Mouse (Mus musculus): ENCODE measurements around the gene Plce1. TPM values are rescaled to one million over a fixed set of nuclear protein-coding genes. Genes with fewer than 3 reads are reported as not detected.
"Not testable (repeated sequence)": the region's sequence is repeated elsewhere in the genome, so short reads cannot be mapped to it uniquely, and the experiment has no call there.

Gene Plce1
- polyA plus RNA-seq, 1 experiment from 2014 or later: 5.0 TPM

GRCm38 (mm10) chr19:38627075-38627768 is 146.3 kb downstream of the Plce1 start:
- no peak overlapping the region for H3K27ac ChIP-seq
- no peak for DNase-seq (ENCODE audit: low spot score)
- H3K4me1 ChIP-seq (replicated peaks): no peaks in the 10 kb centered on the region
- no peaks in the 10 kb centered on the region for H3K36me3 ChIP-seq
- 86% methylated on average over 9 of the region's 9 CpGs for WGBS
- H3K27me3 ChIP-seq (ENCODE audit: insufficient read depth, poor library complexity, severe bottlenecking): no peaks in the 10 kb centered on the region
- no peaks in the 10 kb centered on the region for H3K9me3 ChIP-seq
- H3K4me3 ChIP-seq: no peak overlapping the region

- Histone ChIP-seq H3K27me3 (ENCODE audit: insufficient read depth, poor library complexity, severe bottlenecking) (no peaks in the 10 kb centered on the region), H3K27ac (no peak overlapping the region), H3K36me3 (no peaks in the 10 kb centered on the region), H3K4me1 (replicated peaks) (no peaks in the 10 kb centered on the region), H3K9me3 (no peaks in the 10 kb centered on the region), H3K4me3 (no peak overlapping the region)
- WGBS: 79% methylated on average over 3 of the region's 3 CpGs
- DNase-seq (ENCODE audit: low spot score): no peak
These were observed 151.3 kb downstream of the Plce1 start for GRCm38 (mm10) chr19:38632251-38632650.

- H3K27ac ChIP-seq: no peak overlapping the region
- WGBS: 68% methylated on average over 5 of the region's 5 CpGs
- H3K27me3 ChIP-seq (ENCODE audit: insufficient read depth, poor library complexity, severe bottlenecking): no peaks in the 10 kb centered on the region
- H3K36me3 ChIP-seq: no peaks in the 10 kb centered on the region
- no peaks in the 10 kb centered on the region for H3K4me1 ChIP-seq (replicated peaks)
- DNase-seq (ENCODE audit: low spot score): no peak
- no peak overlapping the region for H3K4me3 ChIP-seq
- no peaks in the 10 kb centered on the region for H3K9me3 ChIP-seq
These were observed 152.4 kb downstream of the Plce1 start for GRCm38 (mm10) chr19:38633306-38633705.

DNA sequence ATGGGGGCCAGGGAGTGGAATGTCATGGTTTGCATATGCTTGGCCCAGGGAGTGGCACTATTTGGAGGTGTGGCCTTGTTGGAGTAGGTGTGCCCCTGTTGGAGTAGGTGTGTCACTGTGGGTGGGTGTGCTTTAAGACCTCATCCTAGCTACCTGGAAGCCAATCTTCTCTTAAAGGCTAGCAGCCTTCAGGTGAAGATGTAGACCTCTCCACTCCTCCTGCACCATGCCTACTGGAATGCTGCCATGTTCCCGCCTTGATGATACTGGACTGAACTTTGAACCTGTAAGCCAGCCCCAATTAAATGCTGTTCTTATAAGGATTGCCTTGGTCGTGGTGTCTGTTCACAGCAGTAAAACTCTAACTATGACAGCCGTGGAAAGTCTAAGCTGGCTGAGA is 158.1 kb downstream of the Plce1 start:
- no peak overlapping the region for H3K4me3 ChIP-seq
- H3K4me1 ChIP-seq (replicated peaks): no peaks in the 10 kb centered on the region
- no peaks in the 10 kb centered on the region for H3K9me3 ChIP-seq
- no peak overlapping the region for H3K27ac ChIP-seq
- 90% methylated on average over 3 of the region's 3 CpGs for WGBS
- DNase-seq (ENCODE audit: low spot score): no peak
- H3K27me3 ChIP-seq (ENCODE audit: insufficient read depth, poor library complexity, severe bottlenecking): no peaks in the 10 kb centered on the region
- H3K36me3 ChIP-seq: no peaks in the 10 kb centered on the region

DNA sequence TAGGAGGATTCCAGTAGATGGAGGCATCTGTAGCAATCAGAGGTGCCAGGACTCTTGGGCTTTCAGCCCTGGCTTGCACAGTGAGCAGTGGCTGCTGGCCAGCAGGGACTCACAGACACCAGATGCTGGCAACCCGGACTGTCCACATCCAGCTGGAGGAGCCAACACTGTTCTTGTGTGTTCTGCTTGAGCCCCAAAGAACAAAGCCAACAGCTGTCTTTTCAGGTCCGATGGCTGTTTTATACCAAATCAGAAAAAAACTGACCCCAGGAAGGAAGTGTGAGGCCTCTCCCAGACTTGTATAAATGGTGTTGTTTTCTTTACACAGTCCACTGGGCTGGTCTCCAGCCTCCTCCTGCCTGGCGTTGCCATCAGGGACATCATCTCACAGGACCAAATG is 158.9 kb downstream of the Plce1 start:
- no peak for DNase-seq (ENCODE audit: low spot score)

DNA sequence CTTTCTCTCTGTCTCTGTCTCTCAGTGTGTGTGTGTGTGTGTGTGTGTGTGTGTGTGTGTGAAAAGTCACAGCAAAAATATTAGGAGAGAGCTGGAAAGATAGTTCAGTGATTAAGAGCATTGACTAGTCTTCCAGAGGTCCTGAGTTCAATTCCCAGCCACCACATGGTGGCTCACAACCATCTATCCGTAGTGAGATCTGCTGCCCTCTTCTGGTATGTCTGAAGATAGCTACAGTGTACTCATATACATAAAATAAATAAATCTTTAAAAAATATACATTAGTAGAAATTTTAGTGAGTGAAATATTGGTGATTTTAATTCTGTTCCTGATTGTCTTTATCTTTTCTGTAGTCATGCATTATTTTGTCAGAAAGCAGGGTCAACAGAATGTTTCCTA is 161.6 kb downstream of the Plce1 start:
- not testable (repeated sequence) for DNase-seq (ENCODE audit: low spot score); H3K27ac ChIP-seq; H3K36me3 ChIP-seq; H3K4me1 ChIP-seq (replicated peaks); H3K4me3 ChIP-seq; H3K27me3 ChIP-seq (ENCODE audit: insufficient read depth, poor library complexity, severe bottlenecking); H3K9me3 ChIP-seq
- 63% methylated on average over 1 of the region's 1 CpGs for WGBS

More for the DNA sequence above, 158.9 kb downstream of the Plce1 start:
- no peaks in the 10 kb centered on the region for H3K27me3 ChIP-seq (ENCODE audit: insufficient read depth, poor library complexity, severe bottlenecking)
- H3K9me3 ChIP-seq: no peaks in the 10 kb centered on the region
- WGBS: 71% methylated on average over 3 of the region's 3 CpGs
- no peaks in the 10 kb centered on the region for H3K4me1 ChIP-seq (replicated peaks)
- H3K36me3 ChIP-seq: no peaks in the 10 kb centered on the region
- H3K4me3 ChIP-seq: no peak overlapping the region
- no peak overlapping the region for H3K27ac ChIP-seq

DNA sequence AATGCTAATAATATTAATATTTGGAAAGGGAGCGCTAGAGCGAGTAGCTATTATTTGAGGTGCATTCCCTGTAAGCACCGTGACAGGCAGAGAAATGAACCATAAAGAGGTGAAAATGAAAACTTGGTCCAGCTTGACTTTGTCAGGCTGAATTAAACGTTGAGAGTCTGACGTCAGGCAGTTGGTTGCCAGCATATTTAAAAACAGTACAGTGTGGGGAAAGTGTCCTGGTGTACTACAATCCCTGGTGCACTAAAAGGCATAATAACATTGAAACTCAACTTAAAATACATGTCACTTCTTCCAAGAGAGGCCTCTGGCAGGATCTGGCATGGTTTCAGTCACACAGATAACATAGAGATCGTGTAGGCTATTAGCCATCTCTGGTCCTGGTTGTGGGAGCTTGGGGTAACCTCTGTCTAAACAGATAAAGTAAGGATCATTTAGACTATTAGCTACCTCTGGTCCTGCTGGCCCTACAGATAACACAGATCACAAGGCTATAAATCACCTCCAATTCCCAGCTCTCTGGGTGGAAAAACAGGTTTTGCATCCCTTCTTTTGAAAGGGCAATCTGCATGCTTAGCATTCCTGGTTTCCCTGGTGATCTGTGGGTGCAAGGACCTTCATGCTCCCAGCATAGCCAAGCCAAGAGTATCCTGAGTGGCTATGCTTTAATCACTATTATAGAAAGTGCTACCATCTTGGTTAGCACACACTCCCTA is 164.1 kb downstream of the Plce1 start:
- no peaks in the 10 kb centered on the region for H3K36me3 ChIP-seq
- peaks cover 4% of the 10 kb centered on the region; the same call in 1 of the 2 replicates for H3K4me1 ChIP-seq (replicated peaks)
- DNase-seq (ENCODE audit: low spot score): no peak
- H3K9me3 ChIP-seq: no peaks in the 10 kb centered on the region
- H3K4me3 ChIP-seq: no peak overlapping the region
- H3K27me3 ChIP-seq (ENCODE audit: insufficient read depth, poor library complexity, severe bottlenecking): no peaks in the 10 kb centered on the region
- 69% methylated on average over 6 of the region's 6 CpGs for WGBS
- peak overlapping the region; percentile 35; the same call in 1 of the 2 replicates for H3K27ac ChIP-seq

- Histone ChIP-seq H3K4me1 (replicated peaks) (no peaks in the 10 kb centered on the region), H3K36me3 (no peaks in the 10 kb centered on the region), H3K27ac (no peak overlapping the region), H3K9me3 (no peaks in the 10 kb centered on the region), H3K4me3 (no peak overlapping the region), H3K27me3 (ENCODE audit: insufficient read depth, poor library complexity, severe bottlenecking) (no peaks in the 10 kb centered on the region)
- WGBS: 95% methylated on average over 13 of the region's 13 CpGs
- DNase-seq (ENCODE audit: low spot score): no peak
These were observed 177.1 kb downstream of the Plce1 start for GRCm38 (mm10) chr19:38657980-38658379.

DNA sequence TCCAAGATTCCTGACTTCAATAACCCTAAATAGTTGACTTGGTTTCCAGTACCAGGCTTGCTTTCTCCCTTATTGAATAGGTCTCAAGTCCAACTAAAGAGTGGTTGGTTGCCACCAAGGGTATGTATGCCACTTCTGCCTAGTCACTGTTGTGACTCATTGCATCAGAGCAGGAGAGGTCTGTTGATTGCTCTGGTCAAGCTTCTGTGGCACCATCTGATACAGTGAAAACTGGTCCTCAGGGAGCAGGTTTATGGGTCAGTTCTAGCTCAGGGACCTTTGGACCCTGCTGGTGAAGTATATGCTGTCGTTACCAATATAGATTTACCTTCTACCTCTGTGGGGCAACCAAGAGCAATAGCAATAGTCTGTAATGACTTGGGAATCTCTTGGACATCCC is 184.5 kb downstream of the Plce1 start:
- DNase-seq (ENCODE audit: low spot score): no peak

DNA sequence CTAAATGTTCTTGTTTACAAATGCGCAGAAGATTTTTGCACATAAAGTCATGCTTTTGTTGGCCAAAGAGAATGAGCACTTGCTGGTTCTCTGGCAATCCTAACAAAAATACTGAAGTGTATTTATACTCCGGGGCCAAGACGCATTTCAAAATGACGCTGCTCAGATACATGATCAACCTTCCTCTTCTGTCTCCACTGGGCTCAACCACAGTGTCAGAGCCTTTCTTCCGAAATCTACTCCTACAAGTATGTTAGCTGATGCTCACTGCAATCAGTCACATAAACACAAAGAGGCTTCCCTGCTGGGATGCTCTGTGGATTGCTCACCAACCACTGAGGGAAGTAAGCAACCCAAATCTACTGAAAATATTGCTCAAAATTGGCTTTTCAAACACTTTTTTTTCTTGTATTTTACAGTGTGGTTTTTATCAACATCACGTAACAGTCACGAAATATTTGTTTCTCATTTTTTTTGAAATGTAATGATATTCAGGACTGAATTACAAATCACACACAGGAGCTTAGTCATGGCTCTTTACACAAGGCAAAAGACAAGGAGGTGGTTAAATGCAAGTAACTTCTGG is 191.2 kb downstream of the Plce1 start:
- 89% methylated on average over 7 of the region's 7 CpGs for WGBS
- Histone ChIP-seq H3K4me1 (replicated peaks) (no peaks in the 10 kb centered on the region), H3K4me3 (no peak overlapping the region), H3K27ac (no peak overlapping the region), H3K36me3 (no peaks in the 10 kb centered on the region), H3K27me3 (ENCODE audit: insufficient read depth, poor library complexity, severe bottlenecking) (no peaks in the 10 kb centered on the region), H3K9me3 (no peaks in the 10 kb centered on the region)
- DNase-seq (ENCODE audit: low spot score): no peak

More for the DNA sequence above, 184.5 kb downstream of the Plce1 start:
- Histone ChIP-seq H3K27ac (no peak overlapping the region), H3K36me3 (no peaks in the 10 kb centered on the region), H3K4me1 (replicated peaks) (no peaks in the 10 kb centered on the region), H3K9me3 (no peaks in the 10 kb centered on the region), H3K4me3 (no peak overlapping the region), H3K27me3 (ENCODE audit: insufficient read depth, poor library complexity, severe bottlenecking) (no peaks in the 10 kb centered on the region)
- 84% methylated on average over 1 of the region's 1 CpGs for WGBS

- H3K27ac ChIP-seq: no peak overlapping the region
- 87% methylated on average over 2 of the region's 2 CpGs for WGBS
- no peaks in the 10 kb centered on the region for H3K4me1 ChIP-seq (replicated peaks)
- H3K27me3 ChIP-seq (ENCODE audit: insufficient read depth, poor library complexity, severe bottlenecking): no peaks in the 10 kb centered on the region
- DNase-seq (ENCODE audit: low spot score): no peak
- H3K4me3 ChIP-seq: no peak overlapping the region
- H3K9me3 ChIP-seq: no peaks in the 10 kb centered on the region
- no peaks in the 10 kb centered on the region for H3K36me3 ChIP-seq
These were observed 193.0 kb downstream of the Plce1 start for GRCm38 (mm10) chr19:38673936-38674335.

- Histone ChIP-seq H3K4me3 (no peak overlapping the region), H3K4me1 (replicated peaks) (no peaks in the 10 kb centered on the region; the same call in 1 of the 2 replicates), H3K36me3 (no peaks in the 10 kb centered on the region), H3K9me3 (no peaks in the 10 kb centered on the region), H3K27ac (no peak overlapping the region), H3K27me3 (ENCODE audit: insufficient read depth, poor library complexity, severe bottlenecking) (no peaks in the 10 kb centered on the region)
- DNase-seq (ENCODE audit: low spot score): no peak
- 90% methylated on average over 5 of the region's 5 CpGs for WGBS
These were observed 197.7 kb downstream of the Plce1 start for GRCm38 (mm10) chr19:38678655-38679054.

DNA sequence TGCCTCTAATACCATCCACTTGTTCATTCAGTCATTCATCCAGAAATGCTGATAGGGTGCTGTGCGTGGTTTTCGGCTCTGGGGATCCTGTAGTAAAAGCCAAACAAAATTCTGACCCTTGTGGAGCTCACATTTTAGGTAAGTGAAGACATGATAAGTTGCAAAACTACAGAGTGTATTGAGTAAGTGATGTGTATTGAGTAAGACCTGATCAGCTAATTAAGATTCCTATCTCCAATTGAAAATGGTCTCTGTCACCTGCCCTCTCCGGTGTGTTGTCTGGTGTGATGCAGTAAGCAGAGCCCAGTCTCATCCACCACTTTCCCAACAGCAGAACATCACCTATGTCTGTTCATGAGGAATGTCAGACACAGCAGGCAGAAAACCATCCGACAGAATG is 198.6 kb downstream of the Plce1 start:
- H3K36me3 ChIP-seq: no peaks in the 10 kb centered on the region
- no peak for DNase-seq (ENCODE audit: low spot score)
- H3K4me3 ChIP-seq: no peak overlapping the region
- WGBS: 91% methylated on average over 4 of the region's 4 CpGs
- no peaks in the 10 kb centered on the region; the same call in 1 of the 2 replicates for H3K4me1 ChIP-seq (replicated peaks)
- H3K27me3 ChIP-seq (ENCODE audit: insufficient read depth, poor library complexity, severe bottlenecking): no peaks in the 10 kb centered on the region
- no peaks in the 10 kb centered on the region for H3K9me3 ChIP-seq
- no peak overlapping the region for H3K27ac ChIP-seq

Measured in hindbrain, embryonic 10.5 days (tissue).